Mouse (Mus musculus) heart, embryonic 11.5 days (tissue): Measurements from ENCODE around the gene 1110032A03Rik. TPM values are rescaled to one million over a fixed set of nuclear protein-coding genes. Genes with fewer than 3 reads are reported as not detected.
A peak's percentile ranks its signal among the peaks of the same experiment; 100 is the strongest.

Experiments
- ATAC-seq: fragments of 200-750 bp; cut with Nextera tagmentation; replicated peaks from 2 replicates; pipeline ENCODE4 v1.8.0; 2017; ENCODE audit warnings: moderate library complexity; ENCODE audit not compliant: insufficient number of reproducible peaks, low FRiP score, low TSS enrichment
- H3K27ac ChIP-seq: fragments of 300-500 bp; sonication (generic); 2 replicates; pipeline ENCODE4 v1.5.1; 2014; ENCODE audit warnings: mild to moderate bottlenecking, low read depth, low read length
- H3K27me3 ChIP-seq: fragments of 300-500 bp; sonication (generic); 2 replicates; pipeline ENCODE4 v1.6.1; 2014; ENCODE audit warnings: mild to moderate bottlenecking, low read length, mixed read lengths; ENCODE audit not compliant: control insufficient read depth, insufficient read depth
- H3K36me3 ChIP-seq: fragments of 300-500 bp; sonication (generic); 2 replicates; pipeline ENCODE4 v1.6.1; 2014; ENCODE audit warnings: mild to moderate bottlenecking, low read length, moderate library complexity, mixed read lengths; ENCODE audit not compliant: control insufficient read depth, insufficient read depth
- H3K4me1 ChIP-seq: fragments of 300-500 bp; sonication (generic); 2 replicates; pipeline ENCODE4 v1.6.1; 2014; ENCODE audit warnings: low read length; ENCODE audit not compliant: control insufficient read depth, insufficient read depth
- H3K4me2 ChIP-seq: fragments of 300-500 bp; sonication (generic); 2 replicates; pipeline ENCODE4 v1.6.1; 2014; ENCODE audit warnings: mild to moderate bottlenecking, moderate library complexity
- H3K4me3 ChIP-seq: fragments of 300-500 bp; sonication (generic); 2 replicates; pipeline ENCODE4 v1.5.1; 2014; ENCODE audit warnings: low read depth, low read length
- H3K9ac ChIP-seq: fragments of 300-500 bp; sonication (generic); 2 replicates; pipeline ENCODE4 v1.6.1; 2014; ENCODE audit warnings: mild to moderate bottlenecking, low read depth, low read length, moderate library complexity
- H3K9me3 ChIP-seq: fragments of 300-500 bp; sonication (generic); replicated peaks from 2 replicates; pipeline ENCODE4 v1.6.1; 2016; ENCODE audit warnings: low read length; ENCODE audit not compliant: control insufficient read depth
- WGBS: fragments of 180-500 bp; shearing (Covaris S2); extraction: QIAGEN DNeasy Blood & Tissue Kit; methylation state at CpG from one replicate; pipeline ENCODE4 v1.1.7; 2014; ENCODE audit not compliant: insufficient replicate concordance; 5-methylcytosine and 5-hydroxymethylcytosine counted together
- polyA plus RNA-seq: library from polyadenylated mRNA; unstranded; fragments of >200 nt; fragmentation: Nextera tagmentation; extraction: Ambion mirVana; gene quantifications from 2 replicates; pipeline ENCODE4 v1.2.1, GENCODE M21; 2014

Gene 1110032A03Rik
- polyA plus RNA-seq, 1 experiment from 2014 or later, result 22.2 TPM

DNA sequence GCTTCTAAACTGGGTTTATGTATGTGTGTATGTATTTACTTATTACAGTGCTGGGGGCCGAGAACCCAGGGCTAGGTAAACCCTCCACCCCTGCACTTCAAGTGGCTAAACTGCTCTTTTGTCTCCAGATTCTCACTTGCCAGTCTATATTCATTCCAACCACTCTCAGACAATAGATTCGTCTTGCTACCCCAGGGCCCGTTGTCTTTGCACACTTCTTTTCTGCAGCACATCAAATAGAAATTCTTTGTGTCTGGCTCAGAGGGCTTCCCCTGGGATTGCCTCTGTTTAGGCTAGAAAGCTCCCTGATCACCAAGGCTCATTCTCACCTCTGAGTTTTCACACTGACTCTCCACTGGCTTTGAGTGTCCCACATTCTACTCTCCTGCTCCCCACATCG, 42.8 kb downstream of the 1110032A03Rik start:
- Histone ChIP-seq H3K9me3 (no peaks in the 10 kb centered on the region), H3K4me2 (no peak overlapping the region), H3K9ac (no peak overlapping the region; the same call in 1 of the 2 replicates), H3K4me1 (peaks cover under 1% of the 10 kb centered on the region; the same call in 1 of the 2 replicates), H3K27me3 (no peaks in the 10 kb centered on the region), H3K4me3 (no peak overlapping the region), H3K27ac (no peak overlapping the region), H3K36me3 (no peaks in the 10 kb centered on the region)
- no peak for ATAC-seq
- WGBS, result 23% methylated on average over 4 of the region's 4 CpGs

DNA sequence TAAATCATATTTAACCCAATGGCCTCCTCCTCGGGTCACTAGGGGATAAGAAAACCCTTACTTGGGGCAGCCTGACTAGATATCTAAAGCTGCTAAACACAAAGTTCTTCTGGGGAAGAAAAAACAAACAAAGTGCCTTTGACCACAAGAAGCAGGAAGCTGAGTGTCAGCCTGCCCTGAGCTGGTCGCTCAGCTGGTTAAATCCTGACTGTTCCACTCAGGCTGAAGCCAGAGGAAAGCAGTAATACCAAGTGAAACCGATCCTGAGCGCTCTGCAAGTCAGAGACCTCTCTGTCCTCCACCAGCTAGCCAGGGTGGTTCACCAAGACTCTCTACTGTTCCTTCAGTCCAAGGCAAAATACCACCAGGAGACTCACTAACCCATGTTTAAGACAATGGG, 45.7 kb downstream of the 1110032A03Rik start:
- Histone ChIP-seq H3K4me1 (peaks cover 9% of the 10 kb centered on the region), H3K36me3 (no peaks in the 10 kb centered on the region), H3K9ac (no peak overlapping the region), H3K27ac (no peak overlapping the region), H3K27me3 (no peaks in the 10 kb centered on the region), H3K9me3 (no peaks in the 10 kb centered on the region), H3K4me3 (no peak overlapping the region), H3K4me2 (no peak overlapping the region)
- 32% methylated on average over 4 of the region's 4 CpGs for WGBS
- no peak for ATAC-seq

GRCm38 (mm10) chr9:50727925-50728651, 47.2 kb downstream of the 1110032A03Rik start:
- Histone ChIP-seq H3K9me3 (no peaks in the 10 kb centered on the region), H3K4me3 (peak overlapping the region; percentile 69), H3K9ac (peak overlapping the region; percentile 72), H3K4me2 (peak overlapping the region; percentile 96), H3K27me3 (no peaks in the 10 kb centered on the region), H3K27ac (no peak overlapping the region), H3K4me1 (peaks cover 16% of the 10 kb centered on the region), H3K36me3 (no peaks in the 10 kb centered on the region)
- under 1% methylated on average over 45 of the region's 45 CpGs for WGBS
- ATAC-seq, result peak; percentile 81

- peak overlapping the region; percentile 59 for H3K27ac ChIP-seq
- peak; percentile 11; the same call in 1 of the 2 replicates for ATAC-seq
Observed at GRCm38 (mm10) chr9:50727171-50727924, 48.0 kb downstream of the 1110032A03Rik start.

GRCm38 (mm10) chr9:50725921-50726590, 49.3 kb downstream of the 1110032A03Rik start:
- H3K9ac ChIP-seq, result no peak overlapping the region
- H3K4me3 ChIP-seq, result no peak overlapping the region
- ATAC-seq, result no peak
- H3K27ac ChIP-seq, result 0 out of 2 replicates have a peak overlapping the region, but pooled peaks have one; percentile 4
- H3K4me2 ChIP-seq, result peak overlapping the region; percentile 96
- H3K36me3 ChIP-seq, result no peaks in the 10 kb centered on the region
- no peaks in the 10 kb centered on the region for H3K9me3 ChIP-seq
- peaks cover 22% of the 10 kb centered on the region for H3K4me1 ChIP-seq
- 47% methylated on average over 8 of the region's 8 CpGs for WGBS
- no peaks in the 10 kb centered on the region for H3K27me3 ChIP-seq

More at GRCm38 (mm10) chr9:50727171-50727924, 48.0 kb downstream of the 1110032A03Rik start:
- Histone ChIP-seq H3K4me2 (peak overlapping the region; percentile 96), H3K4me1 (peaks cover 22% of the 10 kb centered on the region), H3K4me3 (peak overlapping the region; percentile 69), H3K27me3 (no peaks in the 10 kb centered on the region), H3K9ac (peak overlapping the region; percentile 72), H3K9me3 (no peaks in the 10 kb centered on the region), H3K36me3 (no peaks in the 10 kb centered on the region)
- 5% methylated on average over 30 of the region's 30 CpGs for WGBS

DNA sequence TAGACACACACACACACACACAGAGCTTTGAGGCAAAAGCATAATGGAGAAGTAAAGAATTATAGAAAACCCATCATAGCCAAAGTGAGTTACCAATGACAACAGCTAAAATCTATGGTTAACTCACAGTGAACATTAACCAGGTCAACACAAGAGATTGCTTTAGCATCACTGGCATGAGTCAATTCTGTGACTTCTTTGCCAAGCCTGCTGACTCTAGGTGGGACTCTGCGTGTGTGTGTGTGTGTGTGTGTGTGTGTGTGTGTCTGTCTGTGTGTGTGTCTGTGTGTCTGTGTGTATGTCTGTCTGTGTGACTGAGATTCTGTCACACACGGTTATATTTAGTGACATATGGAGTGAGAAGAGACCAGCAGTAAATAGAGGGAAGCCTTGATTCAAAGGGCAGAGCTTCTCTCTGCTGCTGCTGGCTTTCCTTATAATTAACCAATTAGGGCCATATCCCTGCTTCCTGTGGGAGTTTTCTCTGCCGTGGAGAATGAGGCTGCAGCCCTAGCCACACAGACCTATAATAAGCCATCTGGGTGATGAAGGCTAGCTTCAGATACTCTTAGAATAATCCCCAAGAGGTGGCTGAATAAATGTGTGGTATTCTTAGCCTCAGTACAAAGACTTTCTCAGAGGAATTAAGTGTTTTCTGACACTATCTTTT, 50.5 kb downstream of the 1110032A03Rik start:
- H3K27me3 ChIP-seq, result no peaks in the 10 kb centered on the region
- no peak overlapping the region for H3K27ac ChIP-seq
- no peak overlapping the region for H3K9ac ChIP-seq
- H3K4me3 ChIP-seq, result no peak overlapping the region
- 49% methylated on average over 3 of the region's 3 CpGs for WGBS
- H3K9me3 ChIP-seq, result no peaks in the 10 kb centered on the region
- H3K4me2 ChIP-seq, result no peak overlapping the region
- no peaks in the 10 kb centered on the region for H3K36me3 ChIP-seq
- peaks cover 22% of the 10 kb centered on the region for H3K4me1 ChIP-seq
- ATAC-seq, result no peak

DNA sequence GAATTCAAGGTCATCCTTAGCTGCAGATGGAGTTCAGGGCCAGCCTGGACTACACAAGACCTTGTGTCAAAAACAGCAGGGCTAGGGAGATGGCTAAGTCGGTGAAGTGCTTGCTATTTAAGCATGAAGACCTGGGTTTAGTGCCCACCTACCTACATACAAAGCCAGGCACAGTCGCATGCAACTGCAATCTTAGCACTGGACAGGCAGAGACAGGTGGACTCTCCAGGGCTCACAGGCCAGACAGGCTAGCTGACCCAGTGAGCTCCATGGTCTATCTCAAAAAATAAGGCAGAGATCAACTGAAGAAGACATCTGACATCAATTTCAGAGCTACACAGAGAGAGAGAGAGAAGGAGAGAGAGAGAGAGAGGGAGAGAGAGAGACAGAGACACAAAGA, 51.2 kb downstream of the 1110032A03Rik start:
- no peak for ATAC-seq
- no peak overlapping the region for H3K4me3 ChIP-seq
- H3K36me3 ChIP-seq, result no peaks in the 10 kb centered on the region
- H3K27ac ChIP-seq, result peak overlapping the region; percentile 41; the same call in 1 of the 2 replicates
- H3K9me3 ChIP-seq, result no peaks in the 10 kb centered on the region
- no peak overlapping the region for H3K4me2 ChIP-seq
- H3K9ac ChIP-seq, result no peak overlapping the region
- peaks cover 22% of the 10 kb centered on the region for H3K4me1 ChIP-seq
- WGBS, result 88% methylated on average over 2 of the region's 2 CpGs
- H3K27me3 ChIP-seq, result no peaks in the 10 kb centered on the region

DNA sequence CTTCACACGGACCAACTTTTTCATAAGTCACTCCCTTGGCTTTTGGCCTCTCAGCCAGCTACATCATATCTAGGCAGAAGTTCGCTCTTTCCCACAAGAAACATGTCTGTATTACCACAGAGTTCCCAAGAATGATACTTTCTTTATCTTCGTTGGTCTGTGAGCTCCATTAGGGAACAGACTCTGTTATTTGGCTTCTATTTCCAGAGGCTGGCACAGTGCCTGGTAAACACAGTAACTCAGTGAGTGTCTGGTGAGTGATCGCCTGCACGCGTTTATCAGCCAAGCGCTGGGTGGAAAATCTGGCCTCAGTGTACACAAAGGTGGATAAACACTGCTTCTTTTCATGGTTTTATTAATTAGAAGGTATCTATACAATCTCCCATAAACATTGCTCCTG, 51.9 kb downstream of the 1110032A03Rik start:
- Histone ChIP-seq H3K4me1 (peaks cover 22% of the 10 kb centered on the region), H3K4me2 (peak overlapping the region; percentile 42), H3K4me3 (no peak overlapping the region), H3K9me3 (no peaks in the 10 kb centered on the region), H3K9ac (0 out of 2 replicates have a peak overlapping the region, but pooled peaks have one; percentile 0), H3K27ac (peak overlapping the region; percentile 62), H3K27me3 (no peaks in the 10 kb centered on the region), H3K36me3 (no peaks in the 10 kb centered on the region)
- 29% methylated on average over 7 of the region's 7 CpGs for WGBS
- ATAC-seq, result no peak
